Mouse (Mus musculus): Measurements from ENCODE around the gene Sumo1.

DNA sequence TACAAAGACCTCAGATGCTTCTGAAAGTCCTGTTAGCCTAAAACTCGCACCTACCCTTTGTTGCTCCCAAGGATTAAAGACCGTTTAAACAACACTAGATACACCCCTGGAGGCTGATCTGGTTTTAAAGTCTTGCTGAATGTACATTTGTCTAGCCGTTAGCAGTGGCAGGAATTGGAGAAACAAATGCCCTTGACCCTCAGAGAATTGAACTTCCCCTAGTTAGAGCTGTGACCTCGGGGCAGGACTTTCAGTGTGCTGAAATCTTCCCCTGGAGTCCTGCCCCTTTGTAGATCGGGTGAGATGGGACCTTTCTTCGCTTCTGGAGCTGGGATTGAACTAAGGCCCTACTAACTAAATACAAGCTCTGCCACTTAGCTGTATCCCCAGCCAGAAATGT, 41.4 kb downstream of the Sumo1 start:
- TF ChIP-seq CTCF (IDR thresholded peaks at IDR 0.05; ENCODE audit: borderline replicate concordance, control insufficient read depth, extremely low read depth, insufficient read depth, low read length, poor library complexity) (no peak), POLR2A (IDR thresholded peaks at IDR 0.05; ENCODE audit: control insufficient read depth, extremely low read depth, insufficient read depth, low read length, poor library complexity) (no peak)
